Mouse (Mus musculus): ENCODE results near the gene Hnrnpul1. TPM values are rescaled to one million over a fixed set of nuclear protein-coding genes. Genes with fewer than 3 reads are reported as not detected.

Hnrnpul1 gene
- polyA plus RNA-seq, 1 experiment: 75.3 TPM

- Histone ChIP-seq H3K4me1 (ENCODE audit: control insufficient read depth, insufficient read depth, low read length) (peaks cover 2% of the 10 kb centered on the region), H3K27ac (ENCODE audit: control insufficient read depth, insufficient read depth, low read depth, low read length, poor library complexity) (no peak overlapping the region), H3K4me3 (replicated peaks; ENCODE audit: control insufficient read depth, low read depth, low read length) (no peak overlapping the region)
- 75% methylated on average over 2 of the region's 2 CpGs for WGBS
- TF ChIP-seq CTCF (IDR thresholded peaks at IDR 0.05; ENCODE audit: control insufficient read depth, insufficient read depth, low read length): no peak
- TF ChIP-seq POLR2A (IDR thresholded peaks at IDR 0.05; ENCODE audit: borderline replicate concordance, control insufficient read depth, low read depth, low read length): no peak
These were observed 82.9 kb downstream of the Hnrnpul1 start for GRCm38 (mm10) chr7:25671686-25672085.

Other genes with a start within 250 kb of the Hnrnpul1 start
- gene Ceacam2, start 214.9 kb downstream of the Hnrnpul1 start, polyA plus RNA-seq (2011; ENCODE audit: insufficient read depth, insufficient read length, low replicate concordance, missing spikeins): not detected in 2 replicates
- gene Erich4, start 138.9 kb downstream of the Hnrnpul1 start, polyA plus RNA-seq (2011; ENCODE audit: insufficient read depth, insufficient read length, low replicate concordance, missing spikeins): not detected in 2 replicates
- gene Dmac2, start 135.3 kb downstream of the Hnrnpul1 start, polyA plus RNA-seq (2011; ENCODE audit: insufficient read depth, insufficient read length, low replicate concordance, missing spikeins): 11.5 and 23.1 TPM in 2 replicates
- gene B3gnt8, start 128.1 kb downstream of the Hnrnpul1 start, polyA plus RNA-seq (2011; ENCODE audit: insufficient read depth, insufficient read length, low replicate concordance, missing spikeins): 15.2 and 26.9 TPM in 2 replicates
- gene Bckdha, start 95.8 kb downstream of the Hnrnpul1 start, polyA plus RNA-seq (2011; ENCODE audit: insufficient read depth, insufficient read length, low replicate concordance, missing spikeins): 26.3 and 36.1 TPM in 2 replicates
- gene Exosc5, start 95.6 kb downstream of the Hnrnpul1 start, polyA plus RNA-seq (2011; ENCODE audit: insufficient read depth, insufficient read length, low replicate concordance, missing spikeins): 21.7 and 39.8 TPM in 2 replicates
- 2.9 TPM in 1 of 2 replicates, not detected in the other for gene Tmem91, start 79.6 kb downstream of the Hnrnpul1 start, polyA plus RNA-seq (2011; ENCODE audit: insufficient read depth, insufficient read length, low replicate concordance, missing spikeins)
- gene B9d2, start 74.0 kb downstream of the Hnrnpul1 start, polyA plus RNA-seq (2011; ENCODE audit: insufficient read depth, insufficient read length, low replicate concordance, missing spikeins): 19.1 and 40.8 TPM in 2 replicates
- 53.9 and 75.5 TPM in 2 replicates for gene Tgfb1, start 67.8 kb downstream of the Hnrnpul1 start, polyA plus RNA-seq (2011; ENCODE audit: insufficient read depth, insufficient read length, low replicate concordance, missing spikeins)
- gene Ccdc97, start 35.7 kb downstream of the Hnrnpul1 start, polyA plus RNA-seq (2011; ENCODE audit: insufficient read depth, insufficient read length, low replicate concordance, missing spikeins): 33.4 and 65.4 TPM in 2 replicates
- 20.4 and 37.6 TPM in 2 replicates for gene Axl, start 33.9 kb upstream of the Hnrnpul1 start, polyA plus RNA-seq (2011; ENCODE audit: insufficient read depth, insufficient read length, low replicate concordance, missing spikeins)
- gene Cyp2s1, start 62.2 kb upstream of the Hnrnpul1 start, polyA plus RNA-seq (2011; ENCODE audit: insufficient read depth, insufficient read length, low replicate concordance, missing spikeins): not detected in 2 replicates
- 1.4 TPM in 2 replicates for gene Cyp2b10, start 142.9 kb upstream of the Hnrnpul1 start, polyA plus RNA-seq (2011; ENCODE audit: insufficient read depth, insufficient read length, low replicate concordance, missing spikeins)